Mouse (Mus musculus) limb, embryonic 11.5 days (tissue): ENCODE data around the gene Hbq1a. TPM values are rescaled to one million over a fixed set of nuclear protein-coding genes. Genes with fewer than 3 reads are reported as not detected.

Experiments used
- ATAC-seq: fragments of 200-750 bp; cut with Nextera tagmentation; 2 replicates; pipeline ENCODE4 v1.8.0; 2017; ENCODE audit warnings: low read depth; ENCODE audit not compliant: insufficient number of reproducible peaks, low FRiP score, low TSS enrichment
- DNase-seq: peaks from one replicate; pipeline ENCODE4 v3.0.0-alpha.2; 2015; ENCODE audit warnings: low spot score
- H3K27ac ChIP-seq: fragments of 300-500 bp; sonication (generic); replicated peaks from 2 replicates; pipeline ENCODE4 v1.5.1; 2014; ENCODE audit warnings: low read depth, mild to moderate bottlenecking, low read length
- H3K27me3 ChIP-seq: fragments of 300-500 bp; sonication (generic); 2 replicates; pipeline ENCODE4 v1.6.1; 2014; ENCODE audit warnings: mild to moderate bottlenecking, low read length, mixed read lengths; ENCODE audit not compliant: control insufficient read depth, insufficient read depth
- H3K36me3 ChIP-seq: fragments of 300-500 bp; sonication (generic); 2 replicates; pipeline ENCODE4 v1.6.1; 2014; ENCODE audit warnings: mild to moderate bottlenecking, low read length, moderate library complexity, mixed read lengths; ENCODE audit not compliant: control insufficient read depth, insufficient read depth
- H3K4me1 ChIP-seq: fragments of 300-500 bp; sonication (generic); 2 replicates; pipeline ENCODE4 v1.6.1; 2014; ENCODE audit warnings: low read length, mixed read lengths; ENCODE audit not compliant: control insufficient read depth, insufficient read depth
- H3K4me2 ChIP-seq: fragments of 300-500 bp; sonication (generic); 2 replicates; pipeline ENCODE4 v1.6.1; 2014; ENCODE audit warnings: low read depth, mild to moderate bottlenecking, moderate library complexity; ENCODE audit not compliant: severe bottlenecking
- H3K4me3 ChIP-seq: fragments of 300-500 bp; sonication (generic); 2 replicates; pipeline ENCODE4 v1.5.1; 2014; ENCODE audit warnings: low read depth, low read length
- H3K9ac ChIP-seq: fragments of 300-500 bp; sonication (generic); 2 replicates; pipeline ENCODE4 v1.6.1; 2014; ENCODE audit warnings: mild to moderate bottlenecking, low read length
- H3K9me3 ChIP-seq: fragments of 300-500 bp; sonication (generic); 2 replicates; pipeline ENCODE4 v1.6.1; 2016; ENCODE audit warnings: low read length; ENCODE audit not compliant: control insufficient read depth
- WGBS: fragments of 180-500 bp; shearing (Covaris S2); extraction: QIAGEN DNeasy Blood & Tissue Kit; methylation state at CpG from one replicate; pipeline ENCODE4 v1.1.7; 2014; 5-methylcytosine and 5-hydroxymethylcytosine counted together
- polyA plus RNA-seq: library from polyadenylated mRNA; unstranded; fragments of >200 nt; fragmentation: Nextera tagmentation; extraction: Ambion mirVana; gene quantifications from 2 replicates; pipeline ENCODE4 v1.2.1, GENCODE M21; 2014

The Hbq1a gene
- polyA plus RNA-seq, 1 experiment from 2014 or later, result not detected

DNA sequence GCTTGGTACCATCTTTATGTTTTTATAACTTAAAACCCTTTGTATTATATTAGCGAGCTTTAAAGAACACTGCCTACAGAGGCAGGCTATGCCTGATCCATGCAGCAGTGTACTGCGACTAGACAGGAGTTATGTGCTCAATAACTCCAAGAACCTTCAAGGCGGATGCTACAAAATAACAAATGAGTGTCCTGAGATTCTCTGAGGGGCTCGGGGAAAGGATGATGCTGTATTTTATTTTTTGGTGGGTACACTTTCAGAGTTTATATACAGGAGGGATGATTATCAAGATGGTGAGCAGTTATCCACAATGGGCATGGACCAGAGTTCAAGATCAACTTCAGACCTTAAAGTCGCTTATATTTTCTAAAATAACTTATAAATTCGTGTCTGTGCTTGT is 33.1 kb upstream of the Hbq1a start:
- no peaks in the 10 kb centered on the region for H3K9me3 ChIP-seq
- H3K9ac ChIP-seq, result peak overlapping the region; percentile 97
- no peak for ATAC-seq
- peak overlapping the region; percentile 63 for H3K4me2 ChIP-seq
- no peaks in the 10 kb centered on the region; the same call in 1 of the 2 replicates for H3K4me1 ChIP-seq
- DNase-seq, result no peak
- WGBS, result 36% methylated on average over 6 of the region's 6 CpGs
- H3K27me3 ChIP-seq, result no peaks in the 10 kb centered on the region
- H3K4me3 ChIP-seq, result peak overlapping the region; percentile 75
- peak overlapping the region; percentile 93; the same call in 1 of the 2 replicates for H3K27ac ChIP-seq
- no peaks in the 10 kb centered on the region for H3K36me3 ChIP-seq

DNA sequence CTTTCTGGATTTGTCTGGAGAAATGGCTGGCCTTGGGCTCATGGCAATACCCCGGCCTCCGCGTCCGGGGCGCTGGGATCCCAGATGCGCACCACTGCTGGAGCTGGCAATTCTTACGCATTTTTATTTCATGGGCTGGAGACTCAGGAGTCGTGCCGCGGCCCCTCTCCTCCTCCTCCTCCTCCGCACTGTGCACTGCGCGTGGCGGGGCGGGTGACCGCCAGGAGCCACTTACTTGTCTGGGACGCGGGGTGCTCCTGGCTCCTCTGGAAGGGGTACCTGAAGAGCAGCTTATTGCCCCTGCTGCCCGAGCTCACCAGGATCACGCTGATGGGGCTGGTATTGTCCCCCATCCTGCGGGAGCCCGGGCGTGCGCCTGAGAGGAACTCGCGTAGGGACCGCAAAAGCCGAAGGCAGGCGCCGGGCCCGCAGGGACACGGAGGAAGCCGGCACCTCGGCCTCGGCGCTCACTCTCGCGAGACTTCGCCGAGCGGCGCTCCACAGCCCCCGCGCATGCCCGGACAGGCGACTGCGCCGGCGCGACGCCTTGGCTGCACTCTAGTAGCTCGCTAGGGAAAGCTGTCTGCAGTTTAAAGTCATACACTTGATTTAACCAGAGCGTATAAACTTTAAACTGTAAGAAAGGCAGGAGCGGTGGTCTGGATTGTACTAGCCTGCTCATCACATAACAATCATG is 32.5 kb upstream of the Hbq1a start, which contains the start of gene Nprl3:
Gene Nprl3 (minus strand): TSS at position 520 of the 697 bp plus-strand sequence.
- Histone ChIP-seq H3K9ac (peak within 1 kb of the TSS; percentile 97), H3K27ac (peak within 1 kb of the TSS; percentile 93), H3K4me2 (peak within 1 kb of the TSS; percentile 63), H3K4me1 (no peaks in the 10 kb centered on the region; the same call in 1 of the 2 replicates), H3K9me3 (no peaks in the 10 kb centered on the region), H3K4me3 (peak within 1 kb of the TSS; percentile 75), H3K36me3 (no peaks in the 10 kb centered on the region), H3K27me3 (no peaks in the 10 kb centered on the region)
- DNase-seq (peak; percentile 96), ATAC-seq (peak; percentile 98)
- under 1% methylated on average over 54 of the region's 54 CpGs for WGBS

DNA sequence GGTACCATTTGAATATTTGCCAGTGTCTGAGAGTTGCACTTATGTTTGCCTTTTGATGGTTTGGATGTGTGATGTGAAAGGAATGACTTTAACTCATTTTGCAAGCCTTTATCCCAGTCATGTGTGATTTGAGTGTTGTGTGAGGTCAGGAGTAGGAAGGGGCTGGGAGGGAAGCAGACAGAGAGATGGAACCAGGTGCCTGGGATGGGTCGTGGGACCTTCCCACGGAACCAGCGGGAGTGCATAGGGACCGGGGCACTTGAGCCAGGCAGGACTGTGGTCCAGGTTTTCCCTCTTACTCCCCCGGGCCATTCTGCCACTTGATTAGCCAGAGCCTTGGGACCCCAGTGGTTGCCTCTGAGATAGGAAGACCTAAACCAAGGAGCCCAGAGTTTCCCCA is 31.9 kb upstream of the Hbq1a start:
- H3K27ac ChIP-seq, result peak overlapping the region; percentile 93
- no peaks in the 10 kb centered on the region for H3K9me3 ChIP-seq
- H3K4me1 ChIP-seq, result no peaks in the 10 kb centered on the region
- ATAC-seq (peak; percentile 10; the same call in 1 of the 2 replicates), DNase-seq (no peak)
- WGBS, result 34% methylated on average over 5 of the region's 5 CpGs
- H3K9ac ChIP-seq, result peak overlapping the region; percentile 97
- peak overlapping the region; percentile 63 for H3K4me2 ChIP-seq
- no peaks in the 10 kb centered on the region for H3K36me3 ChIP-seq
- H3K4me3 ChIP-seq, result peak overlapping the region; percentile 75
- no peaks in the 10 kb centered on the region for H3K27me3 ChIP-seq

DNA sequence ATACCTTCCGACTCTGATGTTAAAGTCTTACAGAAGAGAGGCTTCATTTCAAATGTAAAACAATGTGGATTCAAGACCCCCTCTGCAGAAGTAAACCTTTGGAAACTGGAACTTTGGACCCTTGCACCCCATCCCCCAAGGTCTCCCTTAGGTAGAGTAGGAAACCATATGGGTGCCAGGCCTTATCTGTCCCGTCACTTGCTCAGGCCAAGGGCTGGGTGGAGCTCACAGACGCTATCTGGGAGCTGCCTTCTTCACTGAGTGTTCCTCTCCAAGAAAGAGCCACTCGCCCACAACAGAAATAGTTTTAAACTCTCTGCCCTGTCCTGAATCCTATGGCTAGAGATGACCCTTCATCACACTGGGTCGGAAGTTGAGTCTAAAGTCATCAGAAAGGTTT is 30.9 kb upstream of the Hbq1a start:
- Histone ChIP-seq H3K27ac (no peak overlapping the region), H3K4me3 (no peak overlapping the region), H3K4me1 (no peaks in the 10 kb centered on the region), H3K27me3 (no peaks in the 10 kb centered on the region), H3K36me3 (no peaks in the 10 kb centered on the region), H3K9me3 (no peaks in the 10 kb centered on the region), H3K9ac (no peak overlapping the region), H3K4me2 (no peak overlapping the region)
- 80% methylated on average over 5 of the region's 5 CpGs for WGBS
- no peak for DNase-seq
- no peak for ATAC-seq

DNA sequence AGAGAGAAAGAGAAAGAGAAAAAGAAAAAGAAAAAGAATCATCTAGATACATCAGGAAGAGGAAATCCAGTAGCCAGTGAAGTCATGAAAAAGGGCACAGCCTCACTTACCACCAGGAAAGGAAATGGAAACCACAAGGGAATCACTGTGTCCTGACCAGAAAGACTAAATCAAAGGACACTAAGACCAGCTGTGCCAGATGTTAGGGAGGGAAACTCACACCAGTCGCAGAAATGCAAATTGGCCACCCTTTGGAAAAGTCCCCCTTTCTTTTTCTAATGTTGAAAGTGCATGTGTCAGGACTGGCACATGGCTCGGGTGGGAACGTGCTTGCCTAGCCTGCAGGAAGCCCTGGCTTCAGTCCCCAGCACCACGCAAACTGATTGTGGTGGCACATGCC is 28.7 kb upstream of the Hbq1a start:
- no peaks in the 10 kb centered on the region for H3K4me1 ChIP-seq
- no peak overlapping the region for H3K4me3 ChIP-seq
- no peaks in the 10 kb centered on the region for H3K36me3 ChIP-seq
- no peak overlapping the region for H3K9ac ChIP-seq
- no peak overlapping the region for H3K27ac ChIP-seq
- H3K4me2 ChIP-seq, result no peak overlapping the region
- ATAC-seq (no peak), DNase-seq (no peak)
- no peaks in the 10 kb centered on the region for H3K27me3 ChIP-seq
- WGBS, result 36% methylated on average over 4 of the region's 4 CpGs
- H3K9me3 ChIP-seq, result no peaks in the 10 kb centered on the region

DNA sequence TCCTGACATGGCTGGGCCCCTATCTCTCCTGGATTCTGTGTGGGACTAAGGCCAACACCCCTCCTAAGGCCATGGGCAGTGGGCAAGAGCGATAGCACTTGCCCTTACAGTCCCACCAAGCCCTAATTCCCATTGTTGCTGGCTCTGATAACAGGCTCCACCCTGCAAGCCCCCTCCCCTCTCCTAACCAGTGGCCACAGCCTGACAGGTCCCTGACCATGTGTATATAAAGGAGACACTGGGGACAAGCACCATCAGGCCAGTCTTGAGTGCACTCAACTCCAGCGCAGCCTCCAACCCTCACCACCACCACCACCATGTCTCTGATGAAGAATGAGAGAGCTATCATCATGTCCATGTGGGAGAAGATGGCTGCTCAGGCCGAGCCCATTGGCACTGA is 23.5 kb upstream of the Hbq1a start, which contains the start of gene Hba-x:
Gene Hba-x (plus strand): TSS at position 54 of the 400 bp plus-strand sequence.
- Histone ChIP-seq H3K4me2 (no peak within 1 kb of the TSS), H3K9me3 (no peaks in the 10 kb centered on the region), H3K27me3 (no peaks in the 10 kb centered on the region), H3K4me1 (no peaks in the 10 kb centered on the region), H3K9ac (no peak within 1 kb of the TSS), H3K27ac (no peak within 1 kb of the TSS), H3K36me3 (no peaks in the 10 kb centered on the region), H3K4me3 (no peak within 1 kb of the TSS)
- ATAC-seq (peak; percentile 37; the same call in 1 of the 2 replicates), DNase-seq (no peak)
- WGBS, result 68% methylated on average over 3 of the region's 3 CpGs

DNA sequence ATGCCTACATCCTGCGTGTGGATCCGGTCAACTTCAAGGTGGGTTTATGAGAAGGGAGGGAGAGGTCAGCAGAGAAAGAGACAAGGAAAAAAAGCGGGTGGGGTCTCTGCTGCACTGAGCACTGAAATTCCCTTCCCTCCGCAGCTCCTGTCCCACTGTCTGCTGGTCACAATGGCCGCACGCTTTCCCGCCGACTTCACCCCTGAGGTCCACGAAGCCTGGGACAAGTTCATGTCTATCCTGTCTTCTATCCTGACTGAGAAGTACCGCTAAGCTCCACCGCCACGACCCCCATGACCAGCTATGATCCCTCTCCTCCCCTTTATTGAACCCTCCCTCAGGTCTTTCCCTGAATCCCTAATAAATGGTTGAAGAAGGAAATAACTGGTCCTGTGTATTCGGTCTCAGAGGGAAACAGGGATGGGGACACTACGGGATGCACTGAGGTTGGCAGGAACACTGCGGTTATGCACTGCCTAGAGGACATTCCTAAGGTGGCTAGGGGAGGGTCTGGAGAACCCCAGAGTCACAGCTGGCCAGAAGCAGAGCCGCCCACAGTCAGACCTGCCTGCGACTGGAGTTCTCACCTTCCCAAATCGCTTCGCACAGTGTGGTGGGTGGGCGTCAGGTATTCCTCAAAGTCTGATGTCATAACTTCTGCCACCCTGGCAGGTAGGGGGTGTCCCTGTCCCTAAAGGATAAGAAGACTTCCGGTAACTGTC is 22.0 kb upstream of the Hbq1a start:
- ATAC-seq, result peak; percentile 48; the same call in 1 of the 2 replicates

DNA sequence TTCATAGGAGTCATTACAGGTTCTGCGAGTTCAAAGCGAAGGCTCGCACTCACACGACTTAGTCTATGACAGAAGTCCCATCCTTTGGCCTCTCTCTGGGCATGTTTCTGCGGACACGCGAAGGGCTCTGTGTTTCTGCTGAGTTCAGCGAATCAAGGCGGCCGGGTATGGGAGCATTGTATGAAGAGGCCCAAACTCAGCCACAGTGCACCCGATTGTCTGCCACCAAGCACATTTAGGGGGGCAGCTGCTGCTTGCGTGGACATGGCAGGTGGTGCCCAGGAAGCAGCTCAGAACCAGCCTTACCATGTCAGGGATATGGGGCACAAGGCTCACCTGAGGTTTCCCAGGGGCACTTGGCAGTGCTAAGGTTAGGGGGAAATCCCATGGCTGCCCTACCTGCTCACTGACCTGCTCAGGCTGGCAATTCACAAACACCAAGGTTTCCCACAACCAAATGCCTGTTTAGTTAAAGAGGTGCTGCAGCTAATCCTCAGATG is 21.4 kb upstream of the Hbq1a start:
- H3K4me1 ChIP-seq, result no peaks in the 10 kb centered on the region
- H3K27me3 ChIP-seq, result no peaks in the 10 kb centered on the region
- no peaks in the 10 kb centered on the region for H3K9me3 ChIP-seq
- WGBS, result 83% methylated on average over 12 of the region's 12 CpGs
- ATAC-seq (0 out of 2 replicates have a peak, but pooled peaks have one; percentile 8), DNase-seq (no peak)
- no peak overlapping the region for H3K9ac ChIP-seq
- H3K4me2 ChIP-seq, result no peak overlapping the region
- H3K27ac ChIP-seq, result no peak overlapping the region
- no peaks in the 10 kb centered on the region for H3K36me3 ChIP-seq
- H3K4me3 ChIP-seq, result no peak overlapping the region

More for the DNA sequence above, 22.0 kb upstream of the Hbq1a start:
- Histone ChIP-seq H3K4me1 (no peaks in the 10 kb centered on the region), H3K27me3 (no peaks in the 10 kb centered on the region), H3K4me2 (no peak overlapping the region), H3K36me3 (no peaks in the 10 kb centered on the region), H3K4me3 (no peak overlapping the region), H3K9ac (no peak overlapping the region), H3K27ac (no peak overlapping the region), H3K9me3 (no peaks in the 10 kb centered on the region)
- 70% methylated on average over 21 of the region's 21 CpGs for WGBS
- DNase-seq, result no peak
